Mouse (Mus musculus) heart, embryonic 13.5 days (tissue): Measurements from ENCODE around the gene Mapk3. TPM values are rescaled to one million over a fixed set of nuclear protein-coding genes. Genes with fewer than 3 reads are reported as not detected.

Source experiments
- ATAC-seq: fragments of 200-750 bp; cut with Nextera tagmentation; 2 replicates; pipeline ENCODE4 v1.8.0; 2017; ENCODE audit warnings: moderate TSS enrichment; ENCODE audit not compliant: insufficient number of reproducible peaks, low FRiP score, low TSS enrichment; ENCODE audit errors: extremely low read depth
- H3K27ac ChIP-seq: fragments of 300-500 bp; sonication (generic); replicated peaks from 2 replicates; pipeline ENCODE4 v1.5.1; 2015; ENCODE audit warnings: moderate library complexity, mild to moderate bottlenecking, inconsistent platforms
- H3K27me3 ChIP-seq: fragments of 300-500 bp; sonication (generic); replicated peaks from 2 replicates; pipeline ENCODE4 v1.6.1; 2015; ENCODE audit warnings: mild to moderate bottlenecking, inconsistent platforms
- H3K36me3 ChIP-seq: fragments of 300-500 bp; sonication (generic); 2 replicates; pipeline ENCODE4 v1.6.1; 2015; ENCODE audit warnings: mild to moderate bottlenecking, inconsistent platforms
- H3K4me1 ChIP-seq: fragments of 300-500 bp; sonication (generic); 2 replicates; pipeline ENCODE4 v1.6.1; 2015; ENCODE audit warnings: inconsistent platforms
- H3K4me2 ChIP-seq: fragments of 300-500 bp; sonication (generic); 2 replicates; pipeline ENCODE4 v1.6.1; 2015; ENCODE audit warnings: inconsistent platforms, mild to moderate bottlenecking, moderate library complexity
- H3K4me3 ChIP-seq: fragments of 300-500 bp; sonication (generic); 2 replicates; pipeline ENCODE4 v1.5.1; 2015; ENCODE audit warnings: moderate library complexity, mild to moderate bottlenecking, inconsistent platforms
- H3K9ac ChIP-seq: fragments of 300-500 bp; sonication (generic); 2 replicates; pipeline ENCODE4 v1.6.1; 2015; ENCODE audit warnings: inconsistent platforms, mild to moderate bottlenecking, moderate library complexity
- H3K9me3 ChIP-seq: fragments of 300-500 bp; sonication (generic); 2 replicates; pipeline ENCODE4 v1.6.1; 2016; ENCODE audit warnings: inconsistent platforms
- WGBS: fragments of 180-500 bp; shearing (Covaris S2); methylation state at CpG from one replicate; pipeline ENCODE4 v1.1.7; 2015; ENCODE audit warnings: mixed read lengths; 5-methylcytosine and 5-hydroxymethylcytosine counted together
- polyA plus RNA-seq: library from polyadenylated mRNA; unstranded; fragments of >200 nt; fragmentation: Nextera tagmentation; extraction: Ambion mirVana; gene quantifications from 2 replicates; pipeline ENCODE4 v1.2.1, GENCODE M21; 2015

The Mapk3 gene
- polyA plus RNA-seq, 1 experiment from 2014 or later, result 57.5 TPM

GRCm38 (mm10) chr7:126798127-126799049 lies 39.0 kb downstream of the Mapk3 start:
- WGBS, result under 1% methylated on average over 40 of the region's 40 CpGs
- Histone ChIP-seq H3K9ac (peak overlapping the region; percentile 100), H3K27me3 (no peaks in the 10 kb centered on the region), H3K4me2 (peak overlapping the region; percentile 79), H3K9me3 (no peaks in the 10 kb centered on the region), H3K4me3 (peak overlapping the region; percentile 96), H3K27ac (peak overlapping the region; percentile 100), H3K36me3 (peaks cover 42% of the 10 kb centered on the region), H3K4me1 (peaks cover 63% of the 10 kb centered on the region)
- ATAC-seq, result no peak

GRCm38 (mm10) chr7:126799050-126799467 lies 39.7 kb downstream of the Mapk3 start:
- H3K9me3 ChIP-seq, result no peaks in the 10 kb centered on the region
- peak overlapping the region; percentile 100 for H3K27ac ChIP-seq
- WGBS, result 1% methylated on average over 35 of the region's 36 CpGs
- peak overlapping the region; percentile 79 for H3K4me2 ChIP-seq
- H3K4me1 ChIP-seq, result peaks cover 57% of the 10 kb centered on the region
- no peaks in the 10 kb centered on the region for H3K27me3 ChIP-seq
- peaks cover 46% of the 10 kb centered on the region for H3K36me3 ChIP-seq
- peak overlapping the region; percentile 100 for H3K9ac ChIP-seq
- H3K4me3 ChIP-seq, result peak overlapping the region; percentile 96
- peak; percentile 92 for ATAC-seq

GRCm38 (mm10) chr7:126799468-126800268 lies 40.3 kb downstream of the Mapk3 start:
- peak; percentile 84; the same call in 1 of the 2 replicates for ATAC-seq
- H3K4me1 ChIP-seq, result peaks cover 52% of the 10 kb centered on the region
- peak overlapping the region; percentile 79 for H3K4me2 ChIP-seq
- H3K27ac ChIP-seq, result peak overlapping the region; percentile 100
- peak overlapping the region; percentile 93 for H3K9ac ChIP-seq
- WGBS, result under 1% methylated on average over 38 of the region's 38 CpGs
- H3K27me3 ChIP-seq, result no peaks in the 10 kb centered on the region
- no peaks in the 10 kb centered on the region for H3K9me3 ChIP-seq
- peak overlapping the region; percentile 96 for H3K4me3 ChIP-seq
- H3K36me3 ChIP-seq, result peaks cover 43% of the 10 kb centered on the region

DNA sequence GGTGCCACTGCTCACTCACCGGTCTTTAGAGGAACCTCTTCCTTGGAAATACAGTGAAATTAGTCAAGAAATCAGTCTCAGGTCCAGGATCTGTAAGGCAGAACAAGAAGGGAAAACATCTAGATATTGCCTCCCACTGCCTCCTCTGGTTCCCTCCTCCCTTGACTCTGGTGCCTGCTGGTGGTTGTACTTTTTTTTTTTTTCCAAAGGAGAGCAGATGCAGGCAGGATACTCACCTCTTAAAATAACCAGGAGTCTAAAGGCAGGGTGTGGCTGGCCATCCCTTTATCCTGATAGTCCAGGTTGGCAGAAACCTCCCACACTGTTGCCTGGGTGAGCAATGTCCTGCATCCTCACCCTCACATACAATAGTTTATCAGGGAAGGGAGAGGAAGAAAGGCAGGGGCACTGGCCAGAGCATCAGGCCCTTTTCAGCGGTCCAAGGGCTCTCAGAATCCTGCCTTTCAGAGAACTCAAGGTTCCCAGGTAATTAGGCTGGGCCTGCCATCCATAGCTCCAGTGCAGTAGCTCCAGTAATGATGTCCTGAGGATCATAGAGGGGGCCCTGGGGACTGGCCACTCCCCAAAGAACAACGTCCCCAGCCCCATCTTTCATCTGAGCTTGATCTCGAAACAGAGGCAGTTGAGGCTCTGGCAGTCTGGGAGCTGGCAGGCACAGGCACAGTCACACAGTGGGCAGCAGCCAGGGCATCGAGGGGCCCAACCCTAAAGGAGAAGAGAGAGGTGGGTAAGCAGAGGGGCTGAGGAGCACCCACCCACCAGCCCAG lies 41.1 kb downstream of the Mapk3 start:
- Histone ChIP-seq H3K9me3 (no peaks in the 10 kb centered on the region), H3K4me2 (peak overlapping the region; percentile 79), H3K36me3 (peaks cover 41% of the 10 kb centered on the region), H3K4me1 (peaks cover 44% of the 10 kb centered on the region), H3K27ac (peak overlapping the region; percentile 100), H3K9ac (peak overlapping the region; percentile 93), H3K27me3 (no peaks in the 10 kb centered on the region), H3K4me3 (peak overlapping the region; percentile 96)
- WGBS, result 49% methylated on average over 5 of the region's 5 CpGs
- no peak for ATAC-seq

- Histone ChIP-seq H3K36me3 (peaks cover 36% of the 10 kb centered on the region), H3K4me1 (peaks cover 38% of the 10 kb centered on the region), H3K4me2 (no peak overlapping the region), H3K27me3 (no peaks in the 10 kb centered on the region), H3K27ac (peak overlapping the region; percentile 100), H3K4me3 (no peak overlapping the region), H3K9ac (peak overlapping the region; percentile 93; the same call in 1 of the 2 replicates), H3K9me3 (no peaks in the 10 kb centered on the region)
- ATAC-seq, result no peak
- WGBS, result 94% methylated on average over 16 of the region's 16 CpGs
Observed at GRCm38 (mm10) chr7:126801057-126801422, 41.6 kb downstream of the Mapk3 start.

- H3K4me3 ChIP-seq, result no peak overlapping the region
- no peak for ATAC-seq
- WGBS, result 79% methylated on average over 11 of the region's 11 CpGs
Observed at GRCm38 (mm10) chr7:126802134-126802889, 42.9 kb downstream of the Mapk3 start.

DNA sequence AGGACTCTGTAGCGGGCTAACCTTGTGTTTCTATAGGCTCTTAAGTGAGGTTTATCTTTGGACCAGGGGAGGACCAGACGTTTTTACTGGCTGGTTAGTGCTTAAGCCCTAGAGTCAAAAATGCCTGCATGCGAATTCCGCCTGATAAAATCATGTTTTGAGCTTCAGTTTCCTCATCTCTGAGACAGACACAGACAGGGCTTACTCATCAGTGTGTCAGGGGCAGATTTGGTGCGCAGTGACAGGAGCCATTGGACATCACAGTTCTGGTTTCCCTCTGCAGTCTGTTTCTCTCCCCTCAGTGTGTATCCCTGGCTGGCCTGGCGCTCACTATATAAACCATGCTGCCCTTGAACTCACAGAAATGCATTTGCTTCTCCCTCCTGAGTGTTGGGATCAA lies 43.8 kb downstream of the Mapk3 start:
- H3K4me1 ChIP-seq, result peaks cover 34% of the 10 kb centered on the region
- H3K4me2 ChIP-seq, result no peak overlapping the region
- H3K9me3 ChIP-seq, result no peaks in the 10 kb centered on the region
- ATAC-seq, result no peak
- H3K4me3 ChIP-seq, result no peak overlapping the region
- 72% methylated on average over 6 of the region's 6 CpGs for WGBS
- peaks cover 24% of the 10 kb centered on the region for H3K36me3 ChIP-seq
- H3K27ac ChIP-seq, result 0 out of 2 replicates have a peak overlapping the region, but pooled peaks have one; percentile 39
- no peak overlapping the region for H3K9ac ChIP-seq
- H3K27me3 ChIP-seq, result no peaks in the 10 kb centered on the region

More at GRCm38 (mm10) chr7:126802134-126802889, 42.9 kb downstream of the Mapk3 start:
- H3K9me3 ChIP-seq, result no peaks in the 10 kb centered on the region
- H3K36me3 ChIP-seq, result peaks cover 29% of the 10 kb centered on the region
- H3K27me3 ChIP-seq, result no peaks in the 10 kb centered on the region
- peaks cover 32% of the 10 kb centered on the region for H3K4me1 ChIP-seq
- peak overlapping the region; percentile 28; the same call in 1 of the 2 replicates for H3K9ac ChIP-seq
- H3K4me2 ChIP-seq, result no peak overlapping the region
- H3K27ac ChIP-seq, result peak overlapping the region; percentile 39; the same call in 1 of the 2 replicates

DNA sequence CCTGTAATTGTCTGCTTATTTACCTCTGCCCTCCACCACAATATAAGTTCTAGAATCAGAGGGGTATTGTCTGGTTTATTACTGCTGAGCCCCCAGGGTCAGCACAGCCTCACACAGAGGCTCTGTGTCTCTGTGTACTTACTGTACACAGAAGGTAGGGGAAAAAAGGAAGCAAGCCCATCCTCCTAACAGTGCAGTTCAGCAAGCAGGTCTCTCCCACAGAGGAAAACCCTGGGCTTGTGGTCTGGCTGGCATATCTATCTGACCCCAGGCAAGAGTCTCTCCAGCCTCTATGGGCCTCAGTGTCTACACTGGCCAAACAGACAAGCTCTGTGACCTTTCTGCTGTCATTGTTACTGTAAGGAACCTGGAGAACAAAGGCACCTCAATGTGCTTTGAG lies 44.4 kb downstream of the Mapk3 start:
- Histone ChIP-seq H3K4me1 (peaks cover 40% of the 10 kb centered on the region), H3K9ac (no peak overlapping the region), H3K4me2 (no peak overlapping the region), H3K27me3 (no peaks in the 10 kb centered on the region), H3K9me3 (no peaks in the 10 kb centered on the region), H3K4me3 (no peak overlapping the region), H3K27ac (no peak overlapping the region), H3K36me3 (peaks cover 24% of the 10 kb centered on the region)
- ATAC-seq, result no peak

DNA sequence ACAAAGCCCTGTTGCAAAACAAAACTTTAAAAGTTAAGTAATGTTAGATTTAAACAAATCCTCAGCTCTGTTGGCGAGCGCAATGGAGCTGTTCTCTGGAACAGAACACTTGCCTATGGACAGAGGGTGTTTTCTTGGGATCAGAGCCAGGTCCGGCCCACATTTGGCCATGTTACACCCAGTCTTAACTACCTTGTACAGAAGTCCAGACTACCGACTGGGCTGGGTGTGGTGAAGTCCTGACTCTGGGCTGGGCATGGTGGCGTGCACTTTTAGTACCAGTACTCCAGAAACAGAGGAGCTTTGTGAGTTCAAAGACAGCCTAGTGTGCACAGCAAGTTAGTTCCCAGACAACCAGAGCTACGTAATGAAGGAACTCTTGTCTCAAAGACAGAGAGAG lies 47.6 kb downstream of the Mapk3 start:
- Histone ChIP-seq H3K4me1 (peaks cover 32% of the 10 kb centered on the region), H3K36me3 (peaks cover 24% of the 10 kb centered on the region), H3K9me3 (no peaks in the 10 kb centered on the region), H3K9ac (no peak overlapping the region), H3K4me3 (no peak overlapping the region), H3K27me3 (no peaks in the 10 kb centered on the region), H3K27ac (peak overlapping the region; percentile 89; the same call in 1 of the 2 replicates), H3K4me2 (peak overlapping the region; percentile 93; the same call in 1 of the 2 replicates)
- 61% methylated on average over 6 of the region's 6 CpGs for WGBS
- ATAC-seq, result no peak

DNA sequence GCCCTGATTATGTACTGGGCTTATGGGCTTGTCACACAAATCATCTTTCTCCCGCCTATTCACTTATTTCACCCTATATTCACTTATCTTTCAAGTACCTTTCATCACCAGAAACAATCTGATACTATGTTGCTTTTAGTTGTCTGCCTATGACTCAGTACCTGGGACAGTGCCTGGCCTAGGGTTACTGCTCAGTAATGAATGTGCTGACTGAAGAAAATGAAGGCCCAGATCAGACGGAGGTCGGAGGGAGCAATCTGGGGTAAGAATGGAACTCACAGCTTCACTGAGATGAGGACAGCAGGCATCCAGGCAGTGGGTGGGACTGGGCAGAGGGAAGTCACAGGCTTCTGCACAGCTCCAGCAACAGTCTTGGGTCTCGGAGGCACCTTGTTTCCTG lies 48.0 kb downstream of the Mapk3 start:
- Histone ChIP-seq H3K9ac (peak overlapping the region; percentile 91), H3K27ac (peak overlapping the region; percentile 89; the same call in 1 of the 2 replicates), H3K9me3 (no peaks in the 10 kb centered on the region), H3K4me1 (peaks cover 32% of the 10 kb centered on the region), H3K36me3 (peaks cover 24% of the 10 kb centered on the region), H3K4me3 (0 out of 2 replicates have a peak overlapping the region, but pooled peaks have one; percentile 74), H3K4me2 (peak overlapping the region; percentile 93), H3K27me3 (no peaks in the 10 kb centered on the region)
- no peak for ATAC-seq
- WGBS, result 57% methylated on average over 4 of the region's 4 CpGs
